Mouse (Mus musculus) olfactory bulb, adult 2 months (tissue): ENCODE data around the gene Ppp1r14c. TPM values are rescaled to one million over a fixed set of nuclear protein-coding genes. Genes with fewer than 3 reads are reported as not detected.

Experiments
- H3K27ac ChIP-seq: fragments of 200-500 bp; 2 replicates; pipeline ENCODE4 v1.5.1; 2012; ENCODE audit warnings: low read depth, low read length; ENCODE audit not compliant: insufficient read depth
- H3K4me1 ChIP-seq: fragments of 200-500 bp; 2 replicates; pipeline ENCODE4 v1.6.1; 2012; ENCODE audit warnings: low read length; ENCODE audit not compliant: control insufficient read depth, insufficient read depth
- H3K4me3 ChIP-seq: fragments of 200-500 bp; 2 replicates; pipeline ENCODE4 v1.5.1; 2012; ENCODE audit warnings: mild to moderate bottlenecking, low read depth, low read length, moderate library complexity; ENCODE audit not compliant: insufficient read depth
- CTCF ChIP-seq: fragments of 200-500 bp; IDR thresholded peaks from 2 replicates; pipeline ENCODE4 v1.5.1; 2012; ENCODE audit warnings: low read depth, mild to moderate bottlenecking, low read length, moderate library complexity; ENCODE audit not compliant: insufficient read depth
- POLR2A ChIP-seq: fragments of 200-500 bp; IDR thresholded peaks from 2 replicates; pipeline ENCODE4 v1.6.1; 2012; ENCODE audit warnings: mild to moderate bottlenecking, low read depth, low read length, moderate library complexity; ENCODE audit not compliant: insufficient read depth
- WGBS: fragments of 180-500 bp; shearing (Covaris S2); methylation state at CpG from one replicate; pipeline ENCODE4 v1.1.7; 2018; 5-methylcytosine and 5-hydroxymethylcytosine counted together
- polyA plus RNA-seq: library from polyadenylated mRNA; stranded (reverse); fragments of >200 nt; gene quantifications from 2 replicates; pipeline ENCODE4 v1.2.4, GENCODE M21; 2012; ENCODE audit warnings: low replicate concordance; ENCODE audit not compliant: missing spikeins, insufficient read depth, insufficient read length

Gene Ppp1r14c
- not detected in 2 replicates for polyA plus RNA-seq

DNA sequence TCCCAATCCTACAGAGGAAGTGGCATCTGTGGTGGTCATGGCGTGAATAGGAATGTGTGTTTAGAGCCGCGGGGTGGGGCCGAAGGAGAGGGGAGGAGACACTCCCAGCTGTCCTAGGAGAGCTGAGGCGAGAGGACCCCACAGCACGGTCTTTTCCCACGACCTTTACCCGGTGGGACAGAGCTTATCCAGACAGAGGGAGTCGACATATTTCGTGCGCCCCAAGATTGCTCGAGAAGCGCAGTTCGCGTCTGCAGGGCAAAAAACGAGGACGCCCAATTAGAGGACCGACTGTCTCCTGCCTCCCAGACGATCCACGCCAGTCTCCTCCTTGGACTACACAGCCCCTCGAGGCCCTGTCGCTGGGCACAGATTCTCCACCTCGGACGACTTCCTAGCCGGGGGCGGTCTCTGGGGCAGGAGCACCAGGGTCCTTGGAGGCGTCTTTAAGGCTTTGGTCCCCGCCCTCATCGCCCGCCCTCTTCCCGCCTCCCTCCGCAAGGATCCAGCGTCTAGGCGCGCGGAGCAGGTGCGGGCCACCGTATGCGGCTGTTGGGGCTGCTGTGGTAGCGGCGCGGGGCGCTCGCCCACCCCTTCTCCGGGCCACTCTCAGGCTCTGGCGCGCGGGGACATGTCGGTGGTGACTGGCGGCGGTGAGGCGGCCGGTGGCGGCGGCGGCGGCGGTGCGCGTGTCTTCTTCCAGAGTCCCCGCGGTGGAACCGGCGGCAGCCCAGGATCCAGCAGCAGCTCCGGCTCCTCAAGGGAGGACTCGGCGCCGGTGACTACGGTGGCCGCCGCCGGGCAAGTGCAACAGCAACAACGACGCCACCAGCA, at the start of gene Ppp1r14c:
Gene Ppp1r14c (plus strand): TSS at position 22 of the 834 bp plus-strand sequence.
- peaks cover 3% of the 10 kb centered on the region for H3K4me1 ChIP-seq
- peak within 1 kb of the TSS; percentile 66 for H3K27ac ChIP-seq
- TF ChIP-seq CTCF (no peak), POLR2A (peak; percentile 42; the same call in 1 of the 2 replicates)
- WGBS = 1% methylated on average over 74 of the region's 74 CpGs
- peak within 1 kb of the TSS; percentile 79 for H3K4me3 ChIP-seq

DNA sequence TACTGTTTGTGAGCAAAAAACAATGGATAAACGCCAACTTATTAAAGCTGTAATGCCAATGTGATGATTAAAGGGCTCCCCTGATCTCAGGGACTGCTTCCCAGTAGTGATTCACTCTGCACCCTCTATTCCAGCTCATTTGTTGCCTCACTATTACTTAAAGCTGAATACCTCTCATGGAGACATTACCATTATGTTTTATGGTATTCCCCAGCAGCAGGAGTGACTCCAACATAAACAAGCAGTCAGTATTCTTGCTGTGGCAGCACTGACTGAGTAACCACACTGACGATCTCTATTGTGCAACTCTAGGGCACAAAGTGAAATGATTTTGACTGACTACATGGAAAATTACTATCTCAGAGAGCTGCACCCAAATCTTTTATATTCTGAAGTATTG, 44.5 kb upstream of the Ppp1r14c start:
- TF ChIP-seq POLR2A (no peak), CTCF (no peak)
- Histone ChIP-seq H3K4me3 (no peak overlapping the region), H3K4me1 (no peaks in the 10 kb centered on the region), H3K27ac (no peak overlapping the region)
- 71% methylated on average over 2 of the region's 2 CpGs for WGBS

DNA sequence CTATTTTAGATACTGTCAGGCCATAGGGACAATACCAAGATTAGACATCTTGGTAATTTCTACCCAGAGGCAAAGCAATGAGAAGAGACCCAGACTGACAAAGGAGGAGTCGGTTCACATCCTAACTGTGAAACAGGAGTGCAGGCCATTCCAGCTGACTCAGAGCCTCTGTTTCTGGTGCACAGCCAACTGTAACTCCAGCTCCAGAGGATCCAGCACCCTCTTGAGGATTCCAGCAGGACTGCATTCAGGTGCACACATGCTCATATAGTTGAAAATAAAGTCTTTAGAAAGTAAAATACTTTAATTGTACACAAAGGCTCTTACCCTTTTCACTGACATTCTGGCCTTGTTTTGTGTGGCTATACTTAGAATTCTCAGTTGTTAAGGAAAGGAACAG, 40.4 kb upstream of the Ppp1r14c start:
- TF ChIP-seq POLR2A (no peak), CTCF (no peak)
- no peak overlapping the region for H3K27ac ChIP-seq
- no peaks in the 10 kb centered on the region for H3K4me1 ChIP-seq
- no peak overlapping the region for H3K4me3 ChIP-seq
- WGBS = 47% methylated on average over 1 of the region's 1 CpGs

DNA sequence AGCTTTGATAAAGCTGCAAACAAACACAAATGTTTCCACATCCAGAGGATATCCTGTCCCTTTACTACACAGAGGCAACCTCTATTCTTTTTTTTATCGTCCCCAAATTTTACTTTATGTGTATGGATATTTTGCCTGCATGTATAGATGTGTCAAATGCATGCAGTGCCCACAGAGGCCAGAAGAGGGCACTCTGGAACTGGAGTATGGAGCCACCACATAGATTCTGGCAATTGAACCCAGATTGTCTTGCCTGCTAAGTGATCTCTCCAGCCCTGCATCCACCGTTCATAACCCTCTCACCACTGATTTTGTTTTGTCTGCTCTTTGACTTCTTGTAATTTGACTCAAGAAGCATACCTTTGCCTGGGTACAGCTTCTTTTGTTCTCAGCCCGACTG, 33.0 kb upstream of the Ppp1r14c start:
- WGBS = 23% methylated on average over 3 of the region's 3 CpGs
- no peaks in the 10 kb centered on the region for H3K4me1 ChIP-seq
- no peak overlapping the region for H3K27ac ChIP-seq
- no peak overlapping the region for H3K4me3 ChIP-seq
- TF ChIP-seq CTCF (no peak), POLR2A (no peak)

DNA sequence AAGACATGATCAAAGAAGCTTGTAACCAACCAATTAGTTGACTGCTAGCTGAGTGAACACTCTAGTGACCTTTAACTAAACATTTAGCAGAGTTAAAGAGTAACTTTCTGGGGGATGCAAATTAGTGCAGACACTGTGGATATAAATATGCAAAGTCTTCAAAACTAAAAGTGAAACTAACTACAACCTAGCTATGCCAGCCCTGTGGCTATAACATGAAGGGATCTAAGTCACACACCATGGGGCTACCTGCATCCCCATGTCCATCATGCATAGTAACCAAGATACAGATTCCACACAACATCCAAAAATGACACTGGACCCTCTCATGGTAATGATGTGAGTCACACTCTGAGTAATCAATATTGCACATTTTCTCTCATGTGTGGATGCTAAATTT, 31.3 kb upstream of the Ppp1r14c start:
- Histone ChIP-seq H3K4me3 (no peak overlapping the region), H3K27ac (no peak overlapping the region), H3K4me1 (no peaks in the 10 kb centered on the region)
- TF ChIP-seq POLR2A (no peak), CTCF (no peak)

DNA sequence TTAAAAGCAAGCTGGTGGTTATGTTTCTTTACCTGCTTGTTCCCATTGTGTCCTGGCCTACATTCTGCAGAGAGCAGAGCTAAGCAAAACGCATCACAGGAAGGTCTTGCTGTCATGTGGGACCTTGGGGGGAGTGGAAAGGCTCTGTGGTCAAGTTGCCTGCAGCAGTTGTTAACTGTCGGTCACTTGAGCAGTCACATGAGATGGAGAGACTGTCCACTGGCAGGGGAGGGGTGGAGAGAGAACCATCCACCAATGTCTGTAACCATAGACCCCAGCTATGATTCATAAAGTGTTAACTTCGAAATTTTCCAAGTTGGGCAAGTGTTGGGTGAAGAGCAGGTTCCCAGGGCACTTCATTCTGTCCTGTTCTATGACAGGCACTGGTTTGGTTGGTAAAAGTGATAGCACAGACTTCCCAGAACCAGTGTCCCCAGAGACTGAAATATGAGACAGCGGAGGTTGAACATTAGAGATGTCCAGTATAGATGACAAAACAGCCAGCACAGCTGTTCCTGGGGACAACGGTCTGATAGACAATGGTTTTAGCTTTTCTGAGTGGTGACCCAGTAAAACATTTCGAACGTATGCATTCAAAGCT, 29.0 kb upstream of the Ppp1r14c start:
- WGBS = 75% methylated on average over 7 of the region's 7 CpGs
- no peak for TF ChIP-seq POLR2A
- TF ChIP-seq CTCF = no peak
- no peak overlapping the region for H3K27ac ChIP-seq
- H3K4me3 ChIP-seq = no peak overlapping the region
- H3K4me1 ChIP-seq = no peaks in the 10 kb centered on the region

DNA sequence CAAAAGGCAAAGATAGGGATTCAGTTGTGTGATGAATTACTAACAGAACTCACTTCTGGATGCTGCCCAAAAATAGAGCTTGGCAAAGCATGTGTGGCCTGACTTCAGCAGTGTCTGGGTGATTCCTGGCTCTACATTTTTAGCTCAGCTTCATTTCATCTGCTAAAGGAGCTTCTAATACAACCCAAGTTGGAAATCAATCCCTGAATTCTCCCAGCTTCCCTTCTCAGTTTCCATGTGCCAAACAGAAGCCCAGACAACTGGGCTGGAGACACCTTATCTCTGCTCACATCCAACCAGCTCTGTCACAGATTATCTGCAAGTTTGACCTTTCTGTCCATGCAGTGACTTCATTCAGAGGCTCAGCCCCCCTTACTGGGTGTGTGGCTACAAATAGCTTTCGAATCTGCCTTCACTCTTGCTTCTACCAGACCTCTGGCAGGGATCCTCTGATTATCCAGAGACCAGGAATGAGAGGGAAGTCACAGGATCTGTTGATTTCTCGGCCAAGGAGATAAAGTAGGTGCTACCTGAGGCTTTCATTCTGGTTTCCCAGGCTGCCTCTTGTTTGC, 28.4 kb upstream of the Ppp1r14c start:
- no peak overlapping the region for H3K4me3 ChIP-seq
- TF ChIP-seq POLR2A = no peak
- TF ChIP-seq CTCF = no peak
- WGBS = 62% methylated on average over 2 of the region's 2 CpGs
- H3K4me1 ChIP-seq = no peaks in the 10 kb centered on the region
- H3K27ac ChIP-seq = no peak overlapping the region

DNA sequence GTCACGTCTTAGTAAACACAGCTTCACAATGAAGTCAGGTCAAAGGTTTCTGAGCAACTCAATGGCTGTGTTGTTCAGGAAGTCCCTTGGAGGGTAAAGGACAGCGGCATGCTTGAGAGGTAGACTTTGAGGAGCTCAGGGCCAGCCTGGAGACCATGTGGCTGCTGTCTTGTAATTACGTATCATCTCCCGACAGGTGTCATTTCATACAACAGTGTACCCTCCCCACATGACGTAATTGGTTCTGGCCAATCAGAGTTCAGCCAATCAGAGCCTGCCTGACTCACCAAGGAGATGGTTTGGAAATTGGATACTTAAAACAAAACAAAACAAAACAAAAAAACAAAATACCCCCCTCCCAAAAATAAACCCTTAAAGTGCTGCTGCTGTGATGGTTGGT, 20.2 kb upstream of the Ppp1r14c start:
- Histone ChIP-seq H3K27ac (no peak overlapping the region), H3K4me1 (no peaks in the 10 kb centered on the region), H3K4me3 (no peak overlapping the region)
- 70% methylated on average over 5 of the region's 5 CpGs for WGBS
- TF ChIP-seq POLR2A (no peak), CTCF (no peak)

DNA sequence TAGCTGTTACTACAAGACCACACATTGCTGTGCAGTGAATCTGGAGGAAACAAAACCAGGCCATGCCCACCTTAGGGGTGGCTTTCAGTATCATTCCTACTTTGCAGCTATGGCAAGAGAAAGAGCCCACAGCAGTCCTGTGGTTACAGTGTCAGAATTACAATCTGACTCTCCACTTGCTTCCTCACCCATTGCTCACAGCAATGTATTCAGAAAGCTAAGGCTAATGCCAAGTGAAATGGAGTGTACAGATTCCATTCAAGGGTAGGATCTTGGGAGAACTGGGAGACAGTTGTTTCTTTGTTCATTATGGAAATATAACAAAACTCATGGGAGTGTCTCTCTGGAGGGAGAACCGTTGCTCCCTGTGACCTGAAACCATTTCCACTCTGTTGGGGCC, 6.3 kb upstream of the Ppp1r14c start:
- Histone ChIP-seq H3K4me3 (no peak overlapping the region), H3K4me1 (no peaks in the 10 kb centered on the region), H3K27ac (no peak overlapping the region)
- WGBS = 61% methylated on average over 1 of the region's 1 CpGs
- no peak for TF ChIP-seq POLR2A
- TF ChIP-seq CTCF = no peak
